Mouse (Mus musculus): ENCODE results near the gene Alcam.

The Alcam gene

DNA sequence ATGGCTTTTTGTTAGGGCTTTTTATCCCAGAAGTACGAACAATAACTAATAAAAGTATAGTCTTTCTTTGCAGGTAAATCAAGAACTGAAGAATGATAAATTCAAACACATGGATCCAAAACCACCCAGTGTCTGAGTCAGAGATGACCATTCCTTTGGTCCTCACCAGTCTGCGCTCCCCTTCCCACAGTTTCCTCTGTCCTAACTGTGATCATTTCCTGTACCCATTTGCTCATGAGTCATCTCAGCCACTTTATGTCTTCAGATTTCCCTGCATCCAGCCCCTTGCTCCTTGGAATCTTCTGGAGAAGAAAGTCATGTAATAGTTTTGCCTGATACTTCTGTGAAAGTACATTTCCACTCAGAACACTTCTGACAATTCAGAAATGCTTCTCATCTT, 77.0 kb downstream of the Alcam start:
- in situ Hi-C loops (cut with MboI, MseI): no loop called here

DNA sequence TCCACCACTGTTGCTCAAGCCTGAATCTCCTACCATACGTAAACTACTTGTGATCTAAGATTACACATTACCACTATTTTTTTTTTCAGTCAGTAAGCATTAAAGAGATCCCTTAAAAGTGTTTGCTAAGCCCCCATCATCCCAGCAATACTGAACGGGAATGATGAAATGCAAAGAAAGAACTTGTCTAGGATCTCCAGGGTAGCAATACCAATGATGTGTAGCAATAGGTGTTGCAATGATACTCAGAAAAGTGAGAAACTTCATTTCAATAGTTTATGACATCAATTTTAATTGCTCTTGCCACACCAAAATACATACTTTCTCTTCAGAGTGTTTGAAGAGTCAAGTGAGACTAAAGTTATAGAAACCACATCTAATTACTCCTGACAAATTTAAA, 81.9 kb downstream of the Alcam start:
- in situ Hi-C loops (cut with MboI, MseI): no loop called here

DNA sequence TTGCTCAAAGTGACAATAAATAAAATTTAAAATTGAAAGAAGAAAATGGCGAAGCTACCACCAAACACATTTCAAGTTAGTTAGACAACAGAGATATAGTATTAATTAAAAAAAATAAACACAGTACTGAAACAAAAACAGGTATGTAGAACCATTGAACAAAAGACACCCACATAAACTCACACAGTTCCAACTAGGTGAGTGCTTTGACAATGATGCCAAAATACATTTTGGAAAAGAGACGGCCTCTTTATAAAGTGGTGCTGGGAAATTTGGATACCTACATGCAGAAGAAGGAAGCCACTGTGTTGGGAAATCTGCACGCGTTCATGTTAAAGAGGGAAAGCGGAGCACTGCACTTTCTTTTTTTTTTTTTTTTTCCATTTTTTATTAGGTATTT, 85.4 kb downstream of the Alcam start:
- in situ Hi-C loops (cut with MboI, MseI): no loop called here

DNA sequence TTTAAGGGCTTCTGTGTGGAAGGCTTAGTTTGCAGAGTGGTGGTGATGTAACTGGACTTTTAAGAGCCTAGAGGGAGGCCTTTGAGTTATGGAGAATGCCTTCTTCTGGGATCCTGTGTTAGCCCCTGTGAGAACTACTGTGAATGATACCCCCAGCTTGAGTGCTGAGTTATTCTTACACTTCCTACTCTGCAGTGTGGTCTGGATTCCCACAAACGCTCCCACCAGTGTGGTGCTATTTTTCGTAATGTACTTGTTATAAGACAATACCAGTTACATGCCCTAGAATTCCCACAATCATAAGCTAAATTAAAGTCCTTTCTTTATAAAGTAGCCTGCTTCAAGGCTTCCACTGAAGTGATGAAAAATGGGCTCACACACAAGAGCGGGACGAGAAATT, 87.0 kb downstream of the Alcam start:
- in situ Hi-C loops (cut with MboI, MseI): no loop called here

DNA sequence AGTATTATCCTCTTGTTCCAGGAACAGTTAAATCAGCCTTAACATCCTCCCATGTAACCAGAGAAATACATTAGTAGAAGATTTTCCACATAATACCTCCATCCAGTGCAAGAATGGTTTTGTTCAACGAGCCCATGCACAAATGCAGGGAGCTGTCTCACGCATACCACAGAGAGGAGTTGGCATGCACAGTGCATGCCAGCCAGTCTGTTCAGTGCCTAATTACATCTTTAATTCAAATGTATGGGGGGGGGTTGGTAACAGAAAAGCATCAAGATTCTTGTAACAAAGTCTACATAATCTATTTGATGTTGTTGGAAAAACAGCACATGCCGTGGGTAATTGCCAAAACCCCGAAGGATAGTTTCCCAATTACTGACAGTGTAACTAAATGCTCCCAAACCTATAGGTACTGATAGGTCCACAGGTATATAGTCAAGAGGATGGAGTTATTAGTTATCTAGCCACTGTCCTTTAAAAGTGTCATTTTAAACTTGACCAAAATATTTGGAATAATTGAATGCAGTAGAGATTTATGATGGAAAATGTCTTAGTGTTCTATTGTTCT, 89.8 kb downstream of the Alcam start:
- in situ Hi-C loops (cut with MboI, MseI): no loop called here

DNA sequence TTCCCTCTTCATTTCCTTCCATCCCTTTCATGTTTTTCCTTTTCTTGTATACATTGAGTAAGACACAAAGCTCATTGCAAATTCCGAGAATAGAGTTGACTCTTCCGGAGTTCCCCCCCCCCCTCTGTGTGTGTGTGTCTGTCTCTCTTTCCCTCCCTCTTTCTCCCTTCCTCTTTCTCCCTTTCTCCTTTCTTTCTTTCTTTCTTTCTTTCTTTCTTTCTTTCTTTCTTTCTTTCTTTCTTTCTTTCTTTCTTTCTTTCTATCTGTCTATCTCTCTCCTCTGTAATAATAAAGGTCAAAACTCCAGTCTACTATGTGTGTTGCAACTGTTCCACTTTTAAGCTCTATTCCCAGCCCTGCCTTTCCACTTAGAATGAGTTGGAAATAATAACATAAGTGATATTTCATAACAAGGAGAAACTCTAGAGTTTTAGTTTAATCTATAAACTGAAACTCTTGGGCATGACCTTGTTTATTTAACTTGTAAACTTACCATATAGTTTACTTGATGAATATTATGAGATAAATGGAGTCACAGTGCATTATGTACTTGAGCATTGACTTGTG, 110.3 kb downstream of the Alcam start:
- in situ Hi-C loops (cut with MboI, MseI): no loop called here

DNA sequence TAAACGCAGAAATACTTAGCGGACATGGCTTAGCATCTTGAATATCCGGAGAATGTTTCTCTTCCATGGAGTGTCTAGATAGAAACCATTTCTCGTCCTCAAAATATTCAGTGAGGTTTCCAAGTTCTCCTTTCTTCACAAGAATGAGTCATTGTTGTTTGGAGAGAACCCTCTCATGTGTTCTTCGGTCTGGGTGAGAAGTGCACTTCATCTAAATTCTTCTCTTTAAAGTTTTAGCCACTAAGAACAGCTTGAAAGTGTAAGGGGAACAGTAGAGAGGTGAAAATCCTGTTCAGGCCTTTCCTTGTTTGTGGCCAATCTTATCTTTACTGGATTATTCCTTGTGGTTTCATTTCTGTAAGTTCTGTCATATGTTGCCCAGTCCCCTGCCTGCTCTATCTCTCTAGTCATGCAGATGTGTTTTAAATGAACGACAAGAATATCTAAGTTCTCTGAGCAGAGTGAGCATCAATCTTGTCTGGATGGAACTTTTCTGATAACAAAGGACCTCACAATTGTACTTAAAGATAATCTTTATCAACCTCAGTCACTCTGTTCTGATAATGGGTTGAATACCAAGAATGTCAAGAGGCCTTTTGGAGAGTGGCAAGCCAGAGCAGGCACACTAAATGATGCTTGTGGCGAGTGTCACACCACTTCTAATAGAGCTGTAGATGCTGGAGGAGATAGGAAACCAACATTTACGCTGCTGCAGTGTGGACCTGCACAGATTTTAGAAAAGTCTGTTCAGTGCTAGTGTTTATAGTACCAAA, 111.0 kb downstream of the Alcam start:
- in situ Hi-C loops (cut with MboI, MseI): no loop called here

DNA sequence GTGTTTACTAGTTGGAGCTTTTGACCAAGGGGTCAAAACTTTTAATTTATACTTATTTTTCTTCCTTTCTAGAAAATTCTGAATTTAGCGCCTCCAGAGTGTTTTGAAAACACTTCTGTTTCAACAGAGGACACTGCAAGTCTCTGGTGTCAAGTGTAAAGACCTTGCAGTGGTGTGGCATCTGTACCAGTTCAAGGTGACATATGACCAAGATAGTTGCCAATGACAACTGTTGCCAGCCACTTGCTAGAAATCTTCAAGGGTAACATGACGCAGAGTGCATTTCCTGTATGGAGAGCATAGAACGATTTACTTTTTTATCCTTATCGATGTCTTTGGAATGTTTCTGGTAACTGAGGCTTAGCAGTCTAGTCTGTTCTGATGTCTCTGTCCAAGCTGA, 119.8 kb downstream of the Alcam start:
- in situ Hi-C loops (cut with MboI, MseI): no loop called here

DNA sequence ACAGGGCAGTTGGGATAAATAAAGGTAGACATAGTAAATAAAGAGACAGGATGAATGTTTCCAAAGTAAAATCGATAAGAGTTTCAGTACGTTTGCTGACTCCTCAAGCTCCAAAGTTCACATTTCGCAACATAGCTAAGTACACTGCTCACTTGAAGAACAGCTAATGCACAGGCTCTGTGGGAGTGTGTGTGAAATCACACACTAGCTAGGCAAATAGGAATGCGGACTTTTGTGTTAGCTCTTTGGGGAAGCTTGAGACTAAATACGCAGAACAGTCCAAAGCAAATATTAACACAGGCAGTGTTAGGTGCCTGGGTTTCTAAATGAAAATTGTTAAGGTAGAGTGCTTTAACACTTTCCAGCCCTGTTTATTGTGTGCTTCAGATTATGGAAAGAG, 120.2 kb downstream of the Alcam start:
- in situ Hi-C loops (cut with MboI, MseI): no loop called here

DNA sequence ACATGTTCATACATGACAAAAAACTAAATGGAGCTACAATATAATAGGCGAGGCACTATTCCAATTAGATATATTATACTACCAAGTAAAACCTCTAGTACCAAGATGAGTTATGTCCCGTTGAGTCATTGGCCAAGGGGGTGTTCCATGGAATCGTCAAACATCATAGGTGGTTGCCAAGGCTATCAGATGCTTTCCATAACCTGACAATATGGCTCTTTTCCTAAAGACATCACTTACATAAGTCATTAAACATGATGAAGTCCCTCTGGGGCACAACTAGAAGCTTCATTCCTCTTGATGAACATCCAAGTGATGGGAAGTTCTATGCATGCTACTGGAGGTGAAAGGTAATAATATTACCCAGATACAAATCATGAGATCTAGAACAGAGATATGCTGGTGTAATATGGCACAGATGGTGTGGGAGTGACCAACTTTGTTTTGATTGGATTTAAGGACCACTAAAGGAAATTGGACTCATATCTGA, 122.5 kb downstream of the Alcam start:
- in situ Hi-C loops (cut with MboI, MseI): no loop called here

DNA sequence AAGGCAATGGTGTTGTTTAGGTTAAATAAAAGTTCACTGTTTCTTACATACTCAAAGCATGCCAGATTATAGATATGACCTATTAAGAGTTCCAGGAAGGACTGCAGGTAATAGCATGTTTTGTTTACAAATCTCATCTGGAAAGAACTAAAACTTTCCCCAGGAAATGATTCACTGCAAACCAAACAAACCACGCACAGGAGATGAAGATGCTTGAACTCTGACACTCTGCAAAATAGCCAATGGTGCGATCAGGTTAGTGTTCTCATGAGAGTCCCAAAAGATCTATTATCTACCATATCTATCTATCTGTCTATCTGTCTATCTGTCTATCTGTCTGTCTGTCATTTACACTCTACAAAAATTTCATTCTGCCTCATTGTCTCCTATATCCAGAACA, 124.5 kb downstream of the Alcam start:
- in situ Hi-C loops (cut with MboI, MseI): loop anchor here (10.0 kb wide), 1 partner anchor 195 kb away; no protein-coding TSS in a partner anchor

DNA sequence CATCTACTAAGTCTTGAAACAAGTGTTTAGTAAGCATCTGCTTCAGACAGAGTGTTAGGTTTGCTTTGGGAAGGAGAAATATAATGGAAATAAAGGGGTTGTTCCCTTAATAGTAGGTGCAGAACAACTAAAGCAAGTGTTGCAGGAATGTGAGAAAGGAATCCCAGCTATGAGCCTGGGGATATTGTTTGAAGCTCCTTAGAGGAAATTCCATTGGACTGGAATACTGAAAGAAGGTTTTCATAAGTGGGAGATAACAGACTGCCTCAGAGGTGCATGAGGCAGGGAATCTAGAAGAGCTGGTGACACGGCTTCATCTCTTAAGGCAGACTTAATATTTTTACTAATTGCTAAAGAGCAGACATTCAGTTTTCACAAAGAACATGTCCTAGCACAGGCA, 134.6 kb downstream of the Alcam start:
- in situ Hi-C loops (cut with MboI, MseI): loop anchor here (10.0 kb wide), 1 partner anchor 916 kb away; no protein-coding TSS in a partner anchor

DNA sequence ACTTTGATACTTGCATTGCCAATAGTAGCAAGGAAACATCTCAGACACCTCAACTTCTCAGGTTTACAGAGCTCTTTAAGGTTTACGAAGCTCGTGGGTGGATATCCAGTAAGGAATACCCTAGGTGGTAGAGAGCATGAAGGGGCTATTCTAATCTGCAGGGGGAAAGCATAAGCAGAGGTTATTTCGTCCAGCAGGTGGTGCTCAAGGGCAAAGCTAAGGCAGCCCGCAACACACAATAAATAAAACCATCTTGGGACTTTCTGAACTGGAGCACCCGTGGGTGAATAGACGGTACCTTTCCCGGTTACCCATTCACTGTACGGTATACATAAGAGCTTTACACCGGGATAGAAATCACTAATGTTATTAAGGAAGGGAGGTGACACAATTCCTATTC, 142.8 kb downstream of the Alcam start:
- in situ Hi-C loops (cut with MboI, MseI): loop anchor here (10.0 kb wide), 1 partner anchor 924 kb away; no protein-coding TSS in a partner anchor

DNA sequence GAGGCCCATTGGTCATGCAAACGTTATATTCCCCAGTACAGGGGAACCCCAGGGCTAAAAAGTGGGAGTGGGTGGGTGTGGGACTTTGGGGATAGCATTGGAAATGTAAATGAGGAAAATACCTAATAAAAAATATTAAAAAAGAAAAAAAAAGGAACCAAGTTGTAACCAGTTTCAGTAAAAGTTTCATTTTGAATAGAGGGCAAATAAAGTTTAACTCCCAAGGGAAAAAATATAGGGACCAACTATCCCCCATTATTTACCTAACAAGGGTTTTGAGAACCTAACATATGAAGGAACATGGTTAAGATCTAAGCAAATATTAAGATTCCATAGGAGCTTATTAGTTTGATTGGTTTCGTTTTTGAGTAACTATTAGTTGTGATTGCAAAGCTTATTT, 146.9 kb downstream of the Alcam start:
- in situ Hi-C loops (cut with MboI, MseI): no loop called here

DNA sequence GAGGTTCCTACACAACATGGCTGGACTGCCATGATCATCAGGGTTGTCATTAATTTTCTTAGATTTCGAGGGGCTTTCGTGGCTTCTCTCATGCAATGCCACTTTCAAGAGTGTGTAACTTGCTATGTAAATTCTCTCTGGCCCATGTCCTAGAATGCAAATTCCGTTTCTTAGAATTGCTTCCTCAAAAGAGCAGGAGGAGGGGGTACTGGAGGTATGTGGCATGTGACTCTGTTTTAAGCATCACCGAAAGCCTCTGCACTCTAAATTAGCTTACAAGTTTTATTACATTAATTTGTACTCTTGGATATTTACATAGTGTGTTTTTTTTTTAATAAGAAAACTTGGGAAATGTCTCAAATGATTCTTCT, 150.4 kb downstream of the Alcam start:
- in situ Hi-C loops (cut with MboI, MseI): no loop called here

DNA sequence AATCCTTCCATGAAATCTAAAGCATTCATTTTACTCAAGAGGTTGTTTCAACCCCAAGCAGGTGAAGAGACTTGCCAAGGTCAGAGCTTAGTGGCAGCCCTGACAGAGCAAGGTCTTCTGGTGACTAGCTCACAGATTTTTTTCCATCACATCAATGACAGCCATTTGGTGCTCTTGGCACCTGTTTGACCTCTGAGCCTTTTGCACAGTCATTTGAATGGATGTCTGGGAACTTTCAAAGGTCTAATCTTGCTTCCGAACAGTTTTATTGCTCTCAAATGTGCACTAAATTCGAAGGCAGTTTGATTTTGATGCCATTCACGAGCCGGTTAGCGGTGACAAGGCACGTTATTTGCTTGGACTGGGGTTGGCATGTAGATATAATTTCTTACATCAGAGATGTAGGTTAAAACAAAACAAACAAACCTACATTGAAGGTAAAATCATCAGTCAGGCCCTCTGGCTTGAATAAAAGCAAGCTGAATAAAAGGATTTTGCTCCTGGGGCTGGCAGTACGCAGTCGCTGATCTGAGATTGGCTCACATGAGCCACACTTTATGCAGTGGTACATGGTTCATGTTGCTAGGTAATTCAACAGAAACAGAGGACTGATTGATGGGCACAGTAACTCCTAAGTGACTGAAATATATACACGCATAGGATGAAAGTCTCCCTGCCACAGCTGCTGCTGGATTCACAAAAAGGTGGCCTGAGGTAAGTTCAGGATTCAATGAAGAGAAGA, 150.9 kb downstream of the Alcam start:
- in situ Hi-C loops (cut with MboI, MseI): no loop called here

DNA sequence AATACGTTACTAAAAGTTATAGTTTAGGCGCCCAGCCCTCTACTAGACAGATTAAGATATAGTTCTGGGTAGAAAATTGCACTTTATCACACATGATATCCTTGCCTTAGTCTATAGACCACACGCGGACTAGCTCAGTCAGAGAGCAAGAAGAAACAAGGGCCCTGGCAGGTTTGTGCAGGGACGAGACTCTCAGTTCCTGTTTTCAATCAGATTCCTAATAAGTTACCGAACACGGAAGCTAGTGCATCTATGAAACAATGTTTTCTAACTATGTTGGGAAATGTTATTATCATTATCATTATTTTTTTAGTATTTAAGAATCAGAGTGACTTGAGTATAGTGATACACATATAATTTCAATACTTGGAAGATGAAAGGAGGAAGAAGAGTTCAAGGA, 152.1 kb downstream of the Alcam start:
- in situ Hi-C loops (cut with MboI, MseI): no loop called here

DNA sequence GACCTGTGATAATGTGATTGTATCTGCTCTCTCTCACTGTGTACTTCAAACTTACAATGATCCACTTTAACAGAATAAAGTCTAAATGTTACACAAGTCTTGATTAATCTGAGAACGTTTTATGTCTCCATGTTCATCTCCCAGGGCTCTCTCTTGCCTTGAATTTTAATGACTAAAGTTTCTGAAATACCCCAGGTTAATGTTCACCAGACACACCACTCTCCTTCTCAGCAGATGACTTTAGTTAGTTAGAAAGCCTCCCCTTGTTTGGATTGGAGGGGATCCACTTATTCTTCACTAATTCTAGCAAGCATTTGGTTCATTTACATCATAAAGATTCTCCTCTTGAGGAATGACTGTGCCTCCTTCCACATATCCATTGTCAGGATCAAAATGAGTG, 157.5 kb downstream of the Alcam start:
- in situ Hi-C loops (cut with MboI, MseI): loop anchor here (10.0 kb wide), 1 partner anchor 158 kb away; the partner anchor contains the start of gene Alcam

DNA sequence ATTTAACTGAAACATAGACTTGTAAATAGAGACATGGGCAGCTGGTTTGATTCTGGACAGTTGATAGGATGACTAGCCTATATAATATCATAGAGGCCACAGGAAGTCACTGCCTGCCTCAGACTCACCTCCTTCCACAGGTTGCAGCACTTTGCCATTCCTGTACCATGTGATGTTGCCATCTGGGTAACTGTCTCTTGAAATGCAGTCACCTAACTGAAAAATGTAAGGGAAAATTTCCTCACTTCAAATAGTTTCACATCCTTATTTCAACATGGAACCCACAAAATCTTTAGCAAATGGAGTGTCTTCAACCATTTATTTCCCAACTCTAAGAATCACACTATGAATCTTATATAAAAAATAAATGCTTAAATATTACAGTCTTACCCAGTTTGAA, 158.3 kb downstream of the Alcam start:
- in situ Hi-C loops (cut with MboI, MseI): loop anchor here (10.0 kb wide), 1 partner anchor 159 kb away; the partner anchor contains the start of gene Alcam

DNA sequence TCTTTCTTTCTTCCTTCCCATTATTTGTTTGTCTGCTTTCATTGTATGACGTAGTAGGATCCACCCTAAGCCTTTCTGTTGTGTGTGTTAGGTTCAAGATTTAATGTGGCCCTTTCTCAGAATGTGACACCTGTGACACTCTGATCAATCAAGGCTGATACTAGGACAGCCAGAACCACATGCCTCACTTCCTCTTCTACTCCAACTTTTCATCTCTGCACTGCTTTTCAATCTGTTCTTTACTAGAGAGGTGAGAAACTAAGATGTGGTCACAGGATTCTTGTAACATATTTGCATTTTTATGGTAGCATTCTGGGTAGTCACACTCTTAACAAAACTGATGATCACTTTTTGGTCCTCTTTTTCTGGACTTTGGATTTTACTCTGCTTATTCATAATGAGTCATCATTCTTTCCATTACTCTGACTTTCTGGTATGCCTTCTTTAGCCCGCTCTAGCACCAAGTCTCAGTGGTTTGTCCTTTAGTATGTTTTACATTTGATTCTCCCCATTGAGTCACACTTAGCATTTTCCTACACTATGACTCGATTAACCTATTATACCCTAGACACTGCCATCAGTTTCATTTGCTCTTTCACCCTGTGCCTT, 161.3 kb downstream of the Alcam start:
- in situ Hi-C loops (cut with MboI, MseI): loop anchor here (10.0 kb wide), 1 partner anchor 162 kb away; the partner anchor contains the start of gene Alcam

DNA sequence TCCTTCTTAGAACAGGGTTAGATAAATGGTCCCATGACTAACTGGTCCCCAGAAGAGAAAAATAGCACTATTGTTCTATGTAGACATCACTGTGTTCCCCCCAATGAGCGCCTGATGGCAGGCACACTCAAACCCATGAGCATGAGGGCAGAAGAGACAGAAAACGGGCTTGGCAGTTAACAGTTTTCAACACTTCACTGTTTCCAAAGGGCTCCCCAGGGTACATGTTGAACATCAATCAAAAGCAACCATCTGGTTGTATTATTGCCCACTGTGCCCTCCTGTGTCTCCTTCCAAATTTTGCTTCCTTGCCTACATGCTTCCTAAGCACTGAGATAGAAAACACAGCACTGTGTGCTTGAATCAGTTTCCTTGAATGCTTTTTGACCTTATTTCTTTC, 173.7 kb downstream of the Alcam start:
- in situ Hi-C loops (cut with MboI, MseI): no loop called here

DNA sequence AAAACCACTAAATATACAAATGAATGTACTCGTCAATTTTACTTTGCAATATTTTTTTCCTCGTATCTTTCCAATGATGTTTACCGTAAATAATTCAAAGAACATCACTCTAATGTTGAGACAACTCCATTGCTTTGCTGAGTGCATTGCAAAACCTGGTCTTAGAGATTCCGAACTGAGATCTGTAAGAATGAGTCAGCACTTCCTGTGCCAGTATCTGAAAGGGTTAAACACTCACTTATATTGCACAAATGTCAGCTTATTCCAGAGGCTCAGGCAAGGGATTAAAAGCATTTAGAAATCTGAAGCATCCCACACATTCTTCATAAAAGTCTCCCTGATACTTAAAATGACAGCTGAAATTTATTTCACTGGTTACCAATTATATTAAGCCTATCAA, 188.8 kb downstream of the Alcam start:
- in situ Hi-C loops (cut with MboI, MseI): no loop called here
